Mouse (Mus musculus) gastrocnemius, adult 2 months (tissue): ENCODE data around the gene Cyp2j8. TPM values are rescaled to one million over a fixed set of nuclear protein-coding genes. Genes with fewer than 3 reads are reported as not detected.
"Not testable (repeated sequence)": the region's sequence is repeated elsewhere in the genome, so short reads cannot be mapped to it uniquely, and the experiment has no call there.

ENCODE experiments used
- DNase-seq: peaks from one replicate; pipeline ENCODE4 v3.0.0; 2022
- H3K27ac ChIP-seq: fragments of 200-600 bp; 2 replicates; pipeline ENCODE4 v1.8.1; 2022; ENCODE audit warnings: mild to moderate bottlenecking
- H3K4me3 ChIP-seq: fragments of 200-600 bp; 2 replicates; pipeline ENCODE4 v1.8.1; 2022; ENCODE audit warnings: mild to moderate bottlenecking, moderate library complexity
- CTCF ChIP-seq: fragments of 200-600 bp; IDR thresholded peaks from 2 replicates; pipeline ENCODE4 v1.8.1; 2022; ENCODE audit warnings: antibody characterized with exemption, mild to moderate bottlenecking, moderate library complexity
- intact Hi-C: fragments of 180-260 bp; cut with DNase I; formaldehyde crosslinking; loops from one replicate; pipeline ENCODE4 v1.15.1; 2025
- long read RNA-seq, 2 experiments: library from polyadenylated mRNA; stranded (forward); transcript quantifications; one replicate each; pipeline ENCODE4 v2.0.0; 2021
- total RNA-seq, 2 experiments: library from RNA; stranded (reverse); gene quantifications; 2 replicates each; pipeline ENCODE4 v1.2.3; 2021

The Cyp2j8 gene
- not detected for total RNA-seq
- long read RNA-seq, experiment 1: 0 reads
- long read RNA-seq, experiment 2: 0 reads

GRCm38 (mm10) chr4:96507286-96507685, at the start of gene Cyp2j8:
Cyp2j8 (minus strand) TSS chr4:96507386.
- no peak for TF ChIP-seq CTCF
- no peak for DNase-seq
- H3K4me3 ChIP-seq: no peak within 1 kb of the TSS
- H3K27ac ChIP-seq: no peak within 1 kb of the TSS
- intact Hi-C loops: no loop called here

- TF ChIP-seq CTCF: no peak
- Histone ChIP-seq H3K4me3 (peak within 1 kb of the TSS; percentile 83), H3K27ac (peak within 1 kb of the TSS; percentile 80)
- intact Hi-C loops: no loop called here
- peak; percentile 46 for DNase-seq
These were observed 46.1 kb upstream of the Cyp2j8 start, which contains the start of gene Cyp2j6 for GRCm38 (mm10) chr4:96553133-96553819. Cyp2j6 (minus strand) TSS chr4:96553661.

GRCm38 (mm10) chr4:96551619-96552018, 44.4 kb upstream of the Cyp2j8 start:
- intact Hi-C loops: no loop called here
- no peak for DNase-seq
- Histone ChIP-seq H3K27ac (no peak overlapping the region), H3K4me3 (peak overlapping the region; percentile 83; the same call in 1 of the 2 replicates)
- TF ChIP-seq CTCF: no peak

- intact Hi-C loops: no loop called here
These were observed 38.8 kb upstream of the Cyp2j8 start for GRCm38 (mm10) chr4:96545976-96546375.

GRCm38 (mm10) chr4:96525772-96526171, 18.6 kb upstream of the Cyp2j8 start:
- no peak for DNase-seq
- peak; percentile 31; the same call in 1 of the 2 replicates for TF ChIP-seq CTCF
- H3K27ac ChIP-seq: no peak overlapping the region
- intact Hi-C loops: no loop called here
- H3K4me3 ChIP-seq: no peak overlapping the region

More at GRCm38 (mm10) chr4:96545976-96546375, 38.8 kb upstream of the Cyp2j8 start:
- Histone ChIP-seq H3K4me3 (no peak overlapping the region), H3K27ac (no peak overlapping the region)
- TF ChIP-seq CTCF: no peak
- DNase-seq: no peak

- TF ChIP-seq CTCF: no peak
- intact Hi-C loops: no loop called here
- no peak overlapping the region for H3K27ac ChIP-seq
- H3K4me3 ChIP-seq: no peak overlapping the region
- DNase-seq: no peak
These were observed 15.1 kb upstream of the Cyp2j8 start for GRCm38 (mm10) chr4:96522256-96522655.

GRCm38 (mm10) chr4:96510083-96510482, 2.9 kb upstream of the Cyp2j8 start:
- DNase-seq: no peak
- no peak overlapping the region for H3K4me3 ChIP-seq
- intact Hi-C loops: no loop called here
- TF ChIP-seq CTCF: no peak
- no peak overlapping the region for H3K27ac ChIP-seq

- H3K4me3 ChIP-seq, intact Hi-C loops: not testable (repeated sequence)
These were observed 43.7 kb downstream of the Cyp2j8 start for GRCm38 (mm10) chr4:96463311-96464060.

More at GRCm38 (mm10) chr4:96463311-96464060, 43.7 kb downstream of the Cyp2j8 start:
- not testable (repeated sequence) for DNase-seq, H3K27ac ChIP-seq

Other genes with a start within 250 kb of the Cyp2j8 start
- not detected for gene Cyp2j11, start 158.7 kb downstream of the Cyp2j8 start, total RNA-seq
- gene Cyp2j6, start 46.3 kb upstream of the Cyp2j8 start, total RNA-seq: 1 to 10 TPM in 1 of 2 experiments, under 1 TPM in 1; 0.87 to 1.6 TPM
- gene Cyp2j9, start 84.2 kb upstream of the Cyp2j8 start, total RNA-seq: under 1 TPM; 0.36 to 0.50 TPM
- not detected for gene Cyp2j5, start 156.8 kb upstream of the Cyp2j8 start, total RNA-seq